Mouse (Mus musculus): ENCODE measurements around the gene Tradd.
A peak's percentile ranks its signal among the peaks of the same experiment; 100 is the strongest.

The Tradd gene

GRCm38 (mm10) chr8:105264024-105264982 lies at the start of gene Tradd, which contains the start of gene Fbxl8:
Gene Tradd (minus strand): TSS chr8:105264609.
Gene Fbxl8 (plus strand): TSS chr8:105264648.
- no peak for DNase-seq (ENCODE audit: low read depth, low spot score)

GRCm38 (mm10) chr8:105313622-105314402 lies 49.4 kb upstream of the Tradd start:
- no peak for DNase-seq (ENCODE audit: low read depth, low spot score)

- DNase-seq (ENCODE audit: low read depth, low spot score): no peak
Measured at GRCm38 (mm10) chr8:105312891-105313481, 48.6 kb upstream of the Tradd start.

- DNase-seq (ENCODE audit: low read depth, low spot score): no peak
Measured at GRCm38 (mm10) chr8:105311718-105312117, 47.3 kb upstream of the Tradd start.

GRCm38 (mm10) chr8:105310118-105310517 lies 45.7 kb upstream of the Tradd start:
- DNase-seq (ENCODE audit: low read depth, low spot score): no peak

- no peak for DNase-seq (ENCODE audit: low read depth, low spot score)
Measured at GRCm38 (mm10) chr8:105309142-105309847, 44.9 kb upstream of the Tradd start.

- DNase-seq (ENCODE audit: low read depth, low spot score): no peak
Measured at GRCm38 (mm10) chr8:105308428-105308827, 44.0 kb upstream of the Tradd start.

- DNase-seq (ENCODE audit: low read depth, low spot score): no peak
Measured at GRCm38 (mm10) chr8:105307670-105308069, 43.3 kb upstream of the Tradd start.

- DNase-seq (ENCODE audit: low read depth, low spot score): no peak
Measured at GRCm38 (mm10) chr8:105306146-105306691, 41.8 kb upstream of the Tradd start.

- DNase-seq (ENCODE audit: low read depth, low spot score): no peak
Measured at GRCm38 (mm10) chr8:105305211-105306145, 41.1 kb upstream of the Tradd start, which contains the start of gene Elmo3. Gene Elmo3 (plus strand): TSS chr8:105305601.

GRCm38 (mm10) chr8:105304325-105305210 lies 40.2 kb upstream of the Tradd start:
- DNase-seq (ENCODE audit: low read depth, low spot score): no peak

- no peak for DNase-seq (ENCODE audit: low read depth, low spot score)
Measured at GRCm38 (mm10) chr8:105303874-105304273, 39.5 kb upstream of the Tradd start.

- DNase-seq (ENCODE audit: low read depth, low spot score): no peak
Measured at GRCm38 (mm10) chr8:105303396-105303795, 39.0 kb upstream of the Tradd start.

GRCm38 (mm10) chr8:105299962-105300361 lies 35.6 kb upstream of the Tradd start:
- no peak for DNase-seq (ENCODE audit: low read depth, low spot score)

GRCm38 (mm10) chr8:105298351-105299252 lies 34.2 kb upstream of the Tradd start:
- DNase-seq (ENCODE audit: low read depth, low spot score): no peak

- peak; percentile 81 for DNase-seq (ENCODE audit: low read depth, low spot score)
Measured at GRCm38 (mm10) chr8:105297511-105298192, 33.2 kb upstream of the Tradd start, which contains the start of gene E2f4. Gene E2f4 (plus strand): TSS chr8:105297663.

All from embryo, embryonic 11.5 days (tissue).